Mouse (Mus musculus): ENCODE measurements around the gene Arid5a.

DNA sequence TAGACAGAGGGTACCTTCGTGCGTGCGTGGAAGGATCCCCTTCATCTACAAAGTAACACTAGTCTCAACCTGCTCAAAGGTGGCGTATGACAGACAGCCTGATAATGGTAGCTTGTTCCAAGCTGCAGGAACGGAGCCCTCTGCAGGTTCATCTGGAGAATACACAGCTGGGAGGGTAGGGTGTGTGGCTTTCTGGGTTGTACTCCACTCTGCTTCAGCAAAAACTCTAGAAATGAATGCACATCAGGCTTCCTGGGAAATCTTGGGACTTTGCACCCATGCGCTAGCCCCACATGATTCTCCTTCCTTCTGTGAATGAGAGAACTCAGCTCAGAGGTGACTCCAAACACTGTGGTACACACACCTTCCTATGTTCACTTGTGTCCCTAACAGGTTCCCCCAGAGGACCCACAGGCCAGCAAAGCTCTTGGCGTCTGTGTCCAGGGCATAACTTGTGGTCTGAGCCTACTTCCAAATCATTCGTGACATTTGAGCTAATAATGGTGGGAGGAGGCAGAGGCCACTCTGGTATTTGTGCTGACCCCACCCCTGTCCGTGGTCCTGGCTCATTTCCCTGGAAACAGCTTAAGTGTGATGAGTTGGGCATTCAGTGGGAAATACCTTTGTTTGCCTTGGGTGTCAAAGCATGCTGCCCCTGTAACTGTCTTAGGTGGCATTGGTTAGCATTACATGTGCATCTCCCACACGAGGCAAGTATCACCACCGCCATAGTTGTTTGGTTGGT lies 14.5 kb downstream of the Arid5a start:
- peak; percentile 53 for TF ChIP-seq CTCF (IDR thresholded peaks at IDR 0.05)
- no peak for TF ChIP-seq EP300 (IDR thresholded peaks at IDR 0.05)
